Mouse (Mus musculus) urinary bladder, postnatal 4 days (tissue): ENCODE results near the gene Rnf215.
"Not testable (repeated sequence)": the region's sequence is repeated elsewhere in the genome, so short reads cannot be mapped to it uniquely, and the experiment has no call there.

Source experiments
- DNase-seq, 2 experiments: peaks; one replicate each; pipeline ENCODE4 v3.0.0; 2021 to 2022; ENCODE audit warnings: low spot score in 2 of 2

Rnf215 gene

GRCm38 (mm10) chr11:4147098-4147497 is 12.1 kb downstream of the Rnf215 start:
- no peak for DNase-seq

- no peak for DNase-seq
Measured at GRCm38 (mm10) chr11:4148120-4148519, 13.1 kb downstream of the Rnf215 start.

- no peak for DNase-seq
Measured at GRCm38 (mm10) chr11:4148536-4149156, 13.6 kb downstream of the Rnf215 start.

- no peak for DNase-seq
Measured at GRCm38 (mm10) chr11:4149886-4150285, 14.9 kb downstream of the Rnf215 start.

GRCm38 (mm10) chr11:4153694-4154093 is 18.7 kb downstream of the Rnf215 start:
- no peak for DNase-seq

- DNase-seq, result no peak
Measured at GRCm38 (mm10) chr11:4155641-4156040, 20.6 kb downstream of the Rnf215 start.

GRCm38 (mm10) chr11:4158676-4159075 is 23.7 kb downstream of the Rnf215 start:
- DNase-seq, result no peak

DNA sequence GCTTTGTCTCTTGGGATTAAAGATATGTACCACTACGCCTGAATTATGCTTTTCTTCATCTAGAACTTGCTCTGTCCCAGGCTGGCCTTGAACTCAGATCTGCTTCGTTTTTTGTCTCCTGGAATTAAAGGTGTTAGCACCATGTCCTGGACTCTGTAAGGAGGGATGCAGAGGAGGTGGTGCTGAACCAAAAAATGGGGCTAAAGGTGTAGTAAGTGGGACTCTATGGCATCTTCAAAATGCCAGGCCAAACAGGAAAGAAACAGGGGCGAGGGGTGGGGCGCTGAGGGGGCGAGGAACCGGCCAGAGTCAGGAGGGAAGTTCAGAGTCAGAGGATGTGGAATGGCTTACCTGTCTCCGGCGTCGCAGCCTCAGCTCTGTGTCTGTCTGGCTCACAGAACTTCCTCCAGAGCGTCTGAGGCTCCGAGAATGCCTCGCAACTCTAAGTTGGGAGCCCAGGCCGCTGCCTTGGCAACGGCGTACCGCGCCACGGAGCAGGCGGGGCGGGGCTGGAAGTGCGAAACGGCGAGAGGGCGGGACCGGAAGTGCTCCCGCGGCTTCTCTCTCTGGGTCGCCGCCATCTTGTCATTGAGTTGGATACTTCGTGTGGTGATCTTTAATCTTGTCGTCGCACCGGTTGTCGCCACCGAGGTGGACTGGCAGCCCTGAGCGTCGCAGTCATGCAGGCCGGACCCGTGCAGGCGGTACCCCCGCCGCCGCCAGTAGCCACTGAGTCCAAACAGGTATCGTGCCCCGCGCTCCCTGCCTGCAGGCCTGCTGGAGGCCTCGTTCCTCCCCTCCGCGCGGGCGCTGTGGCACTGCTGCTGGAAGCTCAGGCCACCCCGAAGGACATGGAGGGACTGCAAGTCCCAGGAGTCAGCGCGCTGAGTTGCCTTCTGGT is 25.1 kb downstream of the Rnf215 start, which contains the start of the genes Ccdc157 and Sf3a1:
Gene Ccdc157, minus strand, starts transcription at position 486 of the 901 bp plus-strand sequence.
Gene Sf3a1, plus strand, starts transcription at position 543 of the 901 bp plus-strand sequence.
- peak; percentile 88 to 92 for DNase-seq

DNA sequence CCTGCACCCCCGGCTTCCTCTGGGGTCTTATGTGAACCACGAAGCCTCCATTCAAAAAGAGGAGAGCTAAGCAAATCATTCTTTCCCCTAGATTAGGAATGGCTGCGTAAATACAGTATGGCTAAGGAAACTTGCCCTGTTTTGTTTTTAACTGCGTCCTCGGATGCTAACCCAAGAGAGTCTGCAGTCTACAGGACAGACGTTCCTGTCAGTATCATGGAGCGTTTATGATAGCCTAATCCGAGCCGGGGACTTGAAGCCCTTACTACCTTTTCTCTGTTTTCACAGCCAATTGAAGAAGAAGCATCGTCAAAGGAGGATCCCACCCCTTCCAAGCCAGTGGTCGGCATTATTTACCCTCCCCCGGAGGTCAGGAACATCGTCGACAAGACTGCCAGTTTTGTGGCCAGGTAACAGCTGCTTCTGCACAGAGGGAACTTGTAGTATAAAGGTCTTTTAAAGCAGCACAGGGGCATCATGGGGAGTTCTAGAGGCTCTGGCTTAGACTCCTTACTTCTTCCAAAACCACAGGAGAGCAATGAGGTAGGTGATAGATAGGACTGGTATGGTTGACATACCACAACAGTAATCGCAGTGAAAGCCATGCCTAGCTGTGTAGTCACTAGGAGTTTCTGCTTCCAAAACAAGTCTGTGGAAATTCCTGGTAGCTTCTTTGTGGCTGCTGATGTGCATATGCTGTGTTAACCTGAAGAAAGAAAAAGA is 25.9 kb downstream of the Rnf215 start:
- DNase-seq, result no peak

- no peak for DNase-seq
Measured at GRCm38 (mm10) chr11:4164701-4165100, 29.7 kb downstream of the Rnf215 start.

DNA sequence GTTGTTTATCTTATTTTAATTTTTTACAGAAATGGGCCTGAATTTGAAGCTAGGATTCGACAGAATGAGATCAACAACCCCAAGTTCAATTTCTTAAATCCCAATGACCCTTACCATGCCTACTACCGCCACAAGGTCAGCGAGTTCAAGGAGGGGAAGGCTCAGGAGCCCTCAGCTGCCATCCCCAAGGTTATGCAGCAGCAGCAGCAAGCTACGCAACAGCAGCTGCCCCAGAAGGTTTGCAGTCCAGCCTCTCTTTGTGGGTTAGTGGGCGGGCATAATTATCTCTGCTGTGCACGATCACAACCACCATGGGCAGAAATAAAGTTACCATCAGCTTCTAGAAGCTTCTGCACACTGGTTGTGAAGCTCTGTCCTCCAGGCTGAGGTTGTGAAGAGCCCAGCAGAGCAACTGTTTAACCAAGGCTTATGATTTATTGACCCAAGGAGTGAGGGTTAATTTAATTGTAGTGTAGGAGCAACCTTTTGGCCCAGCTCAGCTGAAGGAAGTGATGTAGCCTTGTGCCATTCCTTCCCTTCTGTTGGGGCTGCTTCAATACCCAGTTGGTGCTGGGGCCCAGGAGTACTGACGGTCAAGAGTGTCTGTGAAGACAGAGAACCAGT is 31.6 kb downstream of the Rnf215 start:
- DNase-seq, result no peak

GRCm38 (mm10) chr11:4174586-4174985 is 39.6 kb downstream of the Rnf215 start:
- DNase-seq, result no peak

DNA sequence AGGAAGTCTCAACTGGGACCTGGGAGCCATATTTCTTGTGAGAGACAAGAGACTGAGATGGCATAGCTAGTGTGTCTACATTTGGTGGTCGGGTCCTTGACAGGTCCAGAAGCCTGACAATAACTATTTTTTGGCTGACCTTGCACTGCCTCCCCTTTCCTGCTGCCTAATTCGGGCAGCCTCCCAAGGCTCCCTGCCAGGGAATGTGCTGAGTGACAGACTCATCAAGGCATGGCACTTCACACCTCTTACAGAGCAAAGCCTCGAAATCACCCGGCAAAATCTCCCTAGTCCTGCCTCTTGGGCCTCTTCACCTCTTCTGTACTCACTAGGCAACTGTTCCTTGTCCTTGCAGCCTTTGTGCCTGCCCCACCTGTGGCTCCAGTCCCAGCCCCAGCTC is 42.7 kb downstream of the Rnf215 start:
- DNase-seq, result no peak

DNA sequence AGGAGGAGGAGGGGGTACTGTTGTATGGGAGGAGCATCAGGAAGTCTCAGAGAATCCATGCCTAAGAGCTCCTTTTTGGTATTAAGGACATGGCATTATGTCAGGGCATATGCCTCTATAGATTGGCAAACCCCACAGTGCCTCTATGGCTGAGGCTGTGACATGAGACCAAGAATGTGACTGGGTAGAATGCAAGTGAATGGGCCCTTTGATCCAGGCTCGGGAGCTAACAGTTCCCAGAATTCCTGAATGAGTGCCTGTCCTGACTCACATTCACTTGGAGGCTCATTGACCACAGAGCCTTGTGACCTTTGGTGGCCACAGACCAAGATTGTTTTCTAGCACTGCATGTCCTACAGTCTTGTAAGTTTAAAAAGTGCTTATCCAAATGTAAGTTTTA is 47.1 kb downstream of the Rnf215 start:
- no peak for DNase-seq

GRCm38 (mm10) chr11:4183511-4183910 is 48.5 kb downstream of the Rnf215 start:
- DNase-seq, result no peak

GRCm38 (mm10) chr11:4184251-4184952 is 49.4 kb downstream of the Rnf215 start:
- no peak for DNase-seq

- not testable (repeated sequence) for DNase-seq
Measured at GRCm38 (mm10) chr11:4185480-4185879, 50.5 kb downstream of the Rnf215 start.

DNA sequence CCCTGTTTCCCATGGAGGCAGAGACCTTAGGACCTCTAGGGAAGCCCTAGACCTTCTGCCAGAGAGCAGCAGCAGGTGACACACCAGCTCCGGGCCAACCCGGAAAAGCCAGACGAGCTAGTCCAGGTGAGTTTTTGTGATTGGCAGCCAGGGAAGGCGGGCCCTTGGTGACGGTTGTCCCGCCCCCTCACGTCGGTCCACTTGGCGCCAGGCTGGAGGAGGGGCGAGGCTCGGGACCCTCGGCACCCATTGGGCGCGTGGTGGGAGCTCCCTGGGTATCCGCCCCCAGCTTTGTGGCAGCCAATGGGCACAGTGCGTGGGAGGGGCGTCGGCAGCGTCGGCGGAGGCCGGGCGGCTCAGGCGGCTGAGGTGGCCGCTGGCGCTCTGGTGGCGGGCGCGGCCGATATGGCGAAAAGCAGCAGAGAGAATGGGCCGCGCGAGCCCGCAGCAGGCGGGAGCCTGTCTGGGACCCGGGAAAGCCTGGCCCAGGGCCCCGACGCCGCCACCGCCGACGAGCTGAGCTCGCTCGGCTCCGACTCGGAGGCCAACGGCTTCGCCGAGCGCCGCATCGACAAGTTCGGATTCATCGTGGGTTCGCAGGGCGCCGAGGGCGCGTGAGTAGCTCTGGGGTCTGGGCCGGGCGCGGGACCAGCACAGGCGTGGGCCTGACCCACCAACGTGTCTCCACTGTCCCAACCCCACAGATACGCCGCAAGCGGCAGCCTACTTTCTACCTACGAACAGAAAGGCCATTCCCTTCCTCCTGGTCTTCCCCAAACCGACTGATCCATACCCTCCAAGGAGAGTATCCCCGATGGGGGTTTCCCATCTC is 51.7 kb downstream of the Rnf215 start, which contains the start of gene Tbc1d10a:
Gene Tbc1d10a, plus strand, starts transcription at position 304 of the 832 bp plus-strand sequence.
- peak; percentile 98 for DNase-seq

DNA sequence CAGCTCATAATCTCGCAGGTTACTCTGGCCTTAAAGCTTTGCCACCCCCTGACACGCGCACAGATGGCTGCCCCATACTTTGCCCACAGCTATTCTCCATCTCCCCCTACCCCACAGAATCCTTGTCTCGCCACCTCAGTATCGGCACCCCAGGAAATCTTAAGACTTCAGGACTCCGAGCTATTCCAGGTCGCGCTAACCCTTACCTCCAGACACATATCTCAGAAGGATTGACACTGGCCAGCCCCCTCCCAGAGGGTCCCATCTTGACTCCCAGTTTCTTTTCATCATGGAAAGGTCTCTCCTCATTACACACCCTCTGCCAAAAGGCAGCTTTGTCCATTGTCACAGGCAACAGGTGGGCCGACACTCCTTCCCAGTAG is 52.3 kb downstream of the Rnf215 start:
- no peak for DNase-seq

DNA sequence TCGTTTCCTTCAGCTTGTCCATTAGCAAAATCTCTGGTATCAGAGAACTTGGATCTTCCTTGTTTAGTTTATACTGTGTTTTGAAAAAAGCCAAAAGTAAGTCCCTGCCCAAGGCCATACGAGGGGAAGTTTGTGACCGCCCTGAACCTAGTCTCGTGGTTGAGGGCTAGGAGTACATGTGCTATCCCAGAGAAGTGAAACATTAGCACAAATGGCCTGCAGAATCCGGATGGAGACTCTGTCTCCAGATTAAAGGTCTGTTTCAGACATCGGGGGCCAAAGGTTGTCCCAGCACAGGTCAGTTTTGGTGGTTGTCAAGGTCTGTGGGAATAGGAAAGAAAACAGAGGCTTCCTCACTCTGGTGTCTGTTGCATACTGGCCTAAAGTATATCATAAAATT is 54.2 kb downstream of the Rnf215 start:
- DNase-seq, result no peak
